Mouse (Mus musculus) hindbrain, postnatal 0 days (tissue): ENCODE measurements around the gene Ostn. TPM values are rescaled to one million over a fixed set of nuclear protein-coding genes. Genes with fewer than 3 reads are reported as not detected.

Experiments
- ATAC-seq: fragments of 200-750 bp; cut with Nextera tagmentation; 2 replicates; pipeline ENCODE4 v1.8.0; 2017; ENCODE audit warnings: mild to moderate bottlenecking, moderate TSS enrichment, moderate library complexity
- DNase-seq: peaks from one replicate; pipeline ENCODE4 v3.0.0-alpha.2; 2015; ENCODE audit warnings: low spot score
- H3K27ac ChIP-seq: fragments of 300-500 bp; sonication (generic); 2 replicates; pipeline ENCODE4 v1.5.1; 2014; ENCODE audit warnings: mild to moderate bottlenecking
- H3K27me3 ChIP-seq: fragments of 300-500 bp; sonication (generic); 2 replicates; pipeline ENCODE4 v1.6.1; 2014; ENCODE audit warnings: low read length, mixed read lengths; ENCODE audit not compliant: insufficient read depth
- H3K36me3 ChIP-seq: fragments of 300-500 bp; sonication (generic); 2 replicates; pipeline ENCODE4 v1.6.1; 2014; ENCODE audit warnings: low read length, mixed read lengths; ENCODE audit not compliant: insufficient read depth
- H3K4me1 ChIP-seq: fragments of 300-500 bp; sonication (generic); 2 replicates; pipeline ENCODE4 v1.6.1; 2014; ENCODE audit warnings: antibody characterized with exemption, low read length, mixed read lengths; ENCODE audit not compliant: insufficient read depth
- H3K4me2 ChIP-seq: fragments of 300-500 bp; sonication (generic); 2 replicates; pipeline ENCODE4 v1.6.1; 2014; ENCODE audit warnings: low read depth, mild to moderate bottlenecking, low read length, moderate library complexity, mixed read lengths
- H3K4me3 ChIP-seq: fragments of 300-500 bp; sonication (generic); 2 replicates; pipeline ENCODE4 v1.5.1; 2014; ENCODE audit warnings: low read length
- H3K9ac ChIP-seq: fragments of 300-500 bp; sonication (generic); replicated peaks from 2 replicates; pipeline ENCODE4 v1.6.1; 2014; ENCODE audit warnings: mild to moderate bottlenecking, low read length, moderate library complexity, mixed read lengths
- H3K9me3 ChIP-seq: fragments of 300-500 bp; sonication (generic); 2 replicates; pipeline ENCODE4 v1.6.1; 2016; ENCODE audit warnings: low read length, mixed read lengths
- CTCF ChIP-seq: IDR thresholded peaks from 2 replicates; pipeline ENCODE4 v1.5.1; 2016; ENCODE audit warnings: antibody characterized with exemption, control low read depth, low read depth
- WGBS: fragments of 180-500 bp; shearing (Covaris S2); extraction: QIAGEN DNeasy Blood & Tissue Kit; methylation state at CpG from one replicate; pipeline ENCODE4 v1.1.7; 2014; 5-methylcytosine and 5-hydroxymethylcytosine counted together
- polyA plus RNA-seq: library from polyadenylated mRNA; unstranded; fragments of >200 nt; fragmentation: Nextera tagmentation; extraction: Ambion mirVana; gene quantifications from 2 replicates; pipeline ENCODE4 v1.2.1, GENCODE M21; 2015
- total RNA-seq: library from RNA; depleted of rRNA; stranded (reverse); fragments of >200 nt; gene quantifications from 2 replicates; pipeline ENCODE4 v1.2.3, GENCODE M21; 2014

The Ostn gene
- total and polyA plus RNA-seq, 2 experiments from 2014 or later = not detected

DNA sequence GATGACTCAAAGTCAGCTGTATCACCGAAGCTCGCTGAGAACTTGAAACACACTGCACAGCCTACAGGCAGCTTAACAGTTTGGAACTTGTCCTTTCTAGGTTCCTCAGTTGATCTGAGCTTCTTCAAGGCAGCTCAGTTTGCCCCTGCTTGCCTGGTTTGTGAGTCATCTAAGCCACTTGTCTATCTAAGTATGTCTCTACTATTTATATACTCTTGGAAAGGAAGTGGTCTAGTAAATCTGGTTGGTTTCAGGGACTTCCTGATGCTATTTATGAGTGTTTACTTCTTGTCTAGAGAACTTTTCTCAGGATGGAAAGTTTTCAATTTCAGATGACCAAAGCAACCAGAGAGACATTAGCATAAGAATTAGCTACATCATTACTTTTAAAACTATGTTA is 19.2 kb downstream of the Ostn start:
- WGBS = 97% methylated on average over 2 of the region's 2 CpGs
- H3K36me3 ChIP-seq = no peaks in the 10 kb centered on the region
- H3K27me3 ChIP-seq = no peaks in the 10 kb centered on the region
- H3K9me3 ChIP-seq = no peaks in the 10 kb centered on the region
- ATAC-seq = no peak
- H3K27ac ChIP-seq = no peak overlapping the region
- H3K4me2 ChIP-seq = no peak overlapping the region
- no peak for DNase-seq
- TF ChIP-seq CTCF = no peak
- H3K4me3 ChIP-seq = no peak overlapping the region
- no peak overlapping the region for H3K9ac ChIP-seq
- no peaks in the 10 kb centered on the region for H3K4me1 ChIP-seq

DNA sequence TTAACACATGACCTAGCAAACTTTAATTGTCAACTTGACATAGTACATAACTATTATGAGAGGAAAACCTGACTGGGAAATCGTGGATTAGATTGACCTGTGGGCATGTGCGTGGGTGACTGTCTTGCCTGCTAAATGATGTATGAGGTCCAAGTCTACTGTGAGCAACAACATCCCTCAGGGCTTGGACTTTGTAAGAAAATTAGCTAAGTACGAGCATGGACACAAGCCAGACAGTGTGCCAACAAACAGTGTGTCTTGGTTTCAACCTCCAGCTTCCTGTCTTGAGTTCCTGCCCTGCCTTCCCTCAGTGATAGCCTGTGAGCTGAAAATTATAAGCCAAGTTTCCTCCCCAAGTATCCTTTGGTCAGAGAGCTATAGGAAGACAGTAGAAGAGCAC is 40.2 kb downstream of the Ostn start:
- no peak overlapping the region for H3K27ac ChIP-seq
- TF ChIP-seq CTCF = no peak
- DNase-seq (no peak), ATAC-seq (no peak)
- no peaks in the 10 kb centered on the region for H3K27me3 ChIP-seq
- WGBS = 71% methylated on average over 3 of the region's 3 CpGs
- no peaks in the 10 kb centered on the region for H3K9me3 ChIP-seq
- no peak overlapping the region for H3K4me3 ChIP-seq
- no peak overlapping the region for H3K9ac ChIP-seq
- H3K4me2 ChIP-seq = no peak overlapping the region
- H3K4me1 ChIP-seq = no peaks in the 10 kb centered on the region
- H3K36me3 ChIP-seq = no peaks in the 10 kb centered on the region

DNA sequence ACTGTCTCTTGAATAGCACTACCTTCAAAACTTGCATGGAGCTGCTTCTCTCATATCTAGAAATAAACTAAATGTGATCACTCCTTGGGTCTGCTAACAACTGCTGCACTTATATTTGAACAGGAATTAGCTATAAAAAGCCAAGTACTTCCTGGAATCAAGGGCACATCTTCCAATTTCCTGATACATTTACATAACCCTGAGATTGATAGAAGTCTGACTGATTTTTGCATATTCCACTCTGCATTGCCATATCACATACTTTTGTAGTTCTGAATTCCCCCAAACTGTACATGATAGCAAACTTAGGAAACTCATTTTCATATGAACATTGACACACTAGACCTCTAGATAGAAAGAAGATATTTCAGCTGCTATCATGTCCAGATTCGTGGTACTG is 41.1 kb downstream of the Ostn start:
- WGBS = 80% methylated on average over 1 of the region's 1 CpGs
- ATAC-seq (no peak), DNase-seq (no peak)
- H3K9ac ChIP-seq = no peak overlapping the region
- no peak overlapping the region for H3K4me2 ChIP-seq
- no peaks in the 10 kb centered on the region for H3K36me3 ChIP-seq
- no peaks in the 10 kb centered on the region for H3K4me1 ChIP-seq
- H3K9me3 ChIP-seq = no peaks in the 10 kb centered on the region
- no peaks in the 10 kb centered on the region for H3K27me3 ChIP-seq
- no peak overlapping the region for H3K4me3 ChIP-seq
- H3K27ac ChIP-seq = no peak overlapping the region
- TF ChIP-seq CTCF = no peak

DNA sequence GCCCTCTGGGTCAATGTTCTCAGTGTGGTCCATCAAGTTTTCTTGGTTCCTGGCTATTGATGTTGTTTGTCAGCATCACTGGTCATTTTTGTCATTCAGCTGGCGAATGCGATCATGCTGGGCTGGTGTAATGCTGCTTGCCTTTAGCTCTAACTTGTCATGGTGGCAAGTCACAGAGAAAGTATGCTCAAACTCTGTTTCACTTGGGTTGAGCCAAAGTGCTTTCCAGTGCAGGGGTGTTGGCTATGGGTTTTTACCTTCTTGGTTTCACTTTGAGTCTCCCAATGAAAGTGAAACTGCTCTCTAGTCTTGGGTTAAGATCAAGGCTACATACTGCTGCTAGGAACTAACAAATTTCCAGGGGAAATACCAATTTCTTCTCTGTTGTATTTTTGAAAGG is 41.9 kb downstream of the Ostn start:
- no peak overlapping the region for H3K9ac ChIP-seq
- 96% methylated on average over 2 of the region's 2 CpGs for WGBS
- no peak for ATAC-seq

DNA sequence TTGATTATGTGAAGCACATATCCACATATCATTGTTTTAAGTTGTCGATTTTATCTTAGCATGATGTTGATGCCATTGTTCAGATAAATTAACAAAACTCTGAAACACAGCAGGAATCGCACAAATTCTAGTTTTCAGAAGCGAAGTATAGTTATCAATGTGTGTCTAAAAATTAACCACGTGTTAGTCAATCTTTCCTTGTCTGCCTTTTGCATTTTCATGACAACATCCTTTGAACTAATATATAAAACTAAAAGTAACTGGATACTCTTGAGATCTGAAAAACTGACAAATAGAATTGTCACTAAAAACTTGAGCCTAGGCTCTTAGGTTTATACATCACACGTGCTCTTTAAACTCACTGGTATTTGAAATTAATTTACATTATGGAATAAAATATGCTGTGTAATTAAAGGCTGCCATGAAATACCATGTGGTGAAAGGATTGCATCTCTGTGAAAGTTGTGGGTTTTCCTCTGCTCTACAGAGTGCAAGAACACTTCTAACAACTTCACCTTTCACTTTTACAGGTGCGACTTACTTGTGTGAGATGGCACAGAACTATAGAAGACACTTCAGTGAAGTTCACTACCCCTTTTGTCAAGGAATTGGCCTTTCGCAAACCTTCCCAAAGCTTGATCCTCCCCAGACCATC is 42.7 kb downstream of the Ostn start:
- Histone ChIP-seq H3K9me3 (no peaks in the 10 kb centered on the region), H3K27ac (no peak overlapping the region), H3K4me1 (no peaks in the 10 kb centered on the region), H3K4me2 (no peak overlapping the region), H3K9ac (no peak overlapping the region), H3K36me3 (no peaks in the 10 kb centered on the region), H3K27me3 (no peaks in the 10 kb centered on the region), H3K4me3 (no peak overlapping the region)
- DNase-seq (no peak), ATAC-seq (no peak)
- TF ChIP-seq CTCF = no peak
- 91% methylated on average over 7 of the region's 7 CpGs for WGBS

More for the DNA sequence above, 41.9 kb downstream of the Ostn start:
- Histone ChIP-seq H3K36me3 (no peaks in the 10 kb centered on the region), H3K27ac (no peak overlapping the region), H3K4me3 (no peak overlapping the region), H3K9me3 (no peaks in the 10 kb centered on the region), H3K27me3 (no peaks in the 10 kb centered on the region), H3K4me1 (no peaks in the 10 kb centered on the region), H3K4me2 (no peak overlapping the region)
- no peak for DNase-seq
- TF ChIP-seq CTCF = no peak

DNA sequence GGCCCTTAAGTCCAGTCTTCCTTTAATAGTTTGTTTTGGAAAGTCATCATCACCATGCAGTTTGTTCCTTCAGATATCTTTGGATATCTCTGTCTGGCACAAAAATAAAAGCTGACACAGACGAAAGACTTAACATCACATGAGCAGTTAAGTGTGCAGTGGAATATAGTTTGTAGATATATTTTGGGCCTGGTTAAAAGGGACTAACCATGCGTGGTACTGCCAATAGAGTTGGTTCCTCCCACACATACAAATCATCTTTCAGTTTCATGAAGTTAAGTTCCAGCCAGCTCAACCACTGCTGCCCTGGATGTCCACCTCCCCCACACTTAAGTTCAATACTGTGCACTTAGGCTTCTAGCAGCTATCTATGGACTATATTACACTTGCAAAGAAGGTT is 47.2 kb downstream of the Ostn start:
- no peak overlapping the region for H3K4me2 ChIP-seq
- DNase-seq (no peak), ATAC-seq (no peak)
- no peak overlapping the region for H3K4me3 ChIP-seq
- no peak overlapping the region for H3K9ac ChIP-seq
- no peak for TF ChIP-seq CTCF
- H3K4me1 ChIP-seq = no peaks in the 10 kb centered on the region
- no peaks in the 10 kb centered on the region for H3K9me3 ChIP-seq
- WGBS = 83% methylated on average over 2 of the region's 2 CpGs
- H3K27ac ChIP-seq = no peak overlapping the region
- no peaks in the 10 kb centered on the region for H3K36me3 ChIP-seq
- H3K27me3 ChIP-seq = no peaks in the 10 kb centered on the region

DNA sequence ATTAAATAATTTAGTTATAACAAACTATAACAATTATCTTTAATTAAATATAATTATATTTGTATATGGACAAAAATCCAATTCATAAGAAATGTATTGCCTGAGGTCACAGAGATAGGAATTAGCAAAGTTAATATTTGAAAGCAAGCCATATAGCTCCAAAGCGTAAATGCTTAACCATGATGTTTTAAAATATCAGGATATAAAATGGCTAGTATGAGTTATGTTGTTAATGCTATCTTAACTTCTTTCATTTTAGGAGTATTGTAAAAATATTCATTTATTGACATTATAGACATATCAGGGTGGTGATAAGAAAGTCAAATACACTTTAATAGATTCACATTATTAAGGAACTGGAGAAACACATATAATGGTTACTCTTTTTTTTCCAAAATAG is 52.8 kb downstream of the Ostn start:
- no peak overlapping the region for H3K27ac ChIP-seq
- H3K4me2 ChIP-seq = no peak overlapping the region
- no peaks in the 10 kb centered on the region for H3K9me3 ChIP-seq
- H3K36me3 ChIP-seq = no peaks in the 10 kb centered on the region
- no peaks in the 10 kb centered on the region for H3K4me1 ChIP-seq
- 95% methylated on average over 1 of the region's 1 CpGs for WGBS
- no peak for ATAC-seq
- TF ChIP-seq CTCF = no peak
- no peak overlapping the region for H3K4me3 ChIP-seq
- no peak for DNase-seq
- no peaks in the 10 kb centered on the region for H3K27me3 ChIP-seq
- no peak overlapping the region for H3K9ac ChIP-seq
